Mouse (Mus musculus) limb, embryonic 11.5 days (tissue): ENCODE measurements at regions not wholly inside any gene's neighbourhood (a gene's known extent, or its start where the extent isn't known, plus 50 kb on each side); places are given as distances from the start of the nearest gene placed in this dataset.
"Not testable (repeated sequence)": the region's sequence is repeated elsewhere in the genome, so short reads cannot be mapped to it uniquely, and the experiment has no call there.

Experiments
- ATAC-seq: fragments of 200-750 bp; cut with Nextera tagmentation; 2 replicates; pipeline ENCODE4 v1.8.0; 2017; ENCODE audit warnings: low read depth; ENCODE audit not compliant: insufficient number of reproducible peaks, low FRiP score, low TSS enrichment
- DNase-seq: peaks from one replicate; pipeline ENCODE4 v3.0.0-alpha.2; 2015; ENCODE audit warnings: low spot score
- H3K27ac ChIP-seq: fragments of 300-500 bp; sonication (generic); replicated peaks from 2 replicates; pipeline ENCODE4 v1.5.1; 2014; ENCODE audit warnings: low read depth, mild to moderate bottlenecking, low read length
- H3K27me3 ChIP-seq: fragments of 300-500 bp; sonication (generic); 2 replicates; pipeline ENCODE4 v1.6.1; 2014; ENCODE audit warnings: mild to moderate bottlenecking, low read length, mixed read lengths; ENCODE audit not compliant: control insufficient read depth, insufficient read depth
- H3K36me3 ChIP-seq: fragments of 300-500 bp; sonication (generic); 2 replicates; pipeline ENCODE4 v1.6.1; 2014; ENCODE audit warnings: mild to moderate bottlenecking, low read length, moderate library complexity, mixed read lengths; ENCODE audit not compliant: control insufficient read depth, insufficient read depth
- H3K4me1 ChIP-seq: fragments of 300-500 bp; sonication (generic); 2 replicates; pipeline ENCODE4 v1.6.1; 2014; ENCODE audit warnings: low read length, mixed read lengths; ENCODE audit not compliant: control insufficient read depth, insufficient read depth
- H3K4me2 ChIP-seq: fragments of 300-500 bp; sonication (generic); 2 replicates; pipeline ENCODE4 v1.6.1; 2014; ENCODE audit warnings: low read depth, mild to moderate bottlenecking, moderate library complexity; ENCODE audit not compliant: severe bottlenecking
- H3K4me3 ChIP-seq: fragments of 300-500 bp; sonication (generic); 2 replicates; pipeline ENCODE4 v1.5.1; 2014; ENCODE audit warnings: low read depth, low read length
- H3K9ac ChIP-seq: fragments of 300-500 bp; sonication (generic); 2 replicates; pipeline ENCODE4 v1.6.1; 2014; ENCODE audit warnings: mild to moderate bottlenecking, low read length
- H3K9me3 ChIP-seq: fragments of 300-500 bp; sonication (generic); 2 replicates; pipeline ENCODE4 v1.6.1; 2016; ENCODE audit warnings: low read length; ENCODE audit not compliant: control insufficient read depth
- WGBS: fragments of 180-500 bp; shearing (Covaris S2); extraction: QIAGEN DNeasy Blood & Tissue Kit; methylation state at CpG from one replicate; pipeline ENCODE4 v1.1.7; 2014; 5-methylcytosine and 5-hydroxymethylcytosine counted together

DNA sequence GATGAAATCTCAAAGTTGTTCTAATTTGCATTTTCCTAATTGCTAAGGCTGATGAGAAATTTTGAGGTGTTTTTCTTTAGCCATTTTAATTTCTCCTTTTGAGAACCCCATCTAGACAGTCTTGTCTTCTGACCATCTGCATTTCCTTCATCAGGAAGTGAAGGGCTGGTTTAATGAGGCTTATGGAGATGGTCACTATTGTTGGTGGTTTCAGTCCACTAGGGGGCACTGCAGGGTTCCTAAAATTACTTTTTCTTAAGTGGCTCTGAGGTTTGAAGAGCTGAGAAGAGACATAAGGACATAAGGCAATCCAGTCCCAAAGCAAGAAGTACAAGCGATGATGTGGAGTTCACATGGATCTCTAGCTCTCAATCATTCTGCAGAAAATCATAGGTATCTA is 571.2 kb downstream of the Dad1 start:
- H3K27me3 ChIP-seq, ATAC-seq, H3K4me3 ChIP-seq, H3K27ac ChIP-seq, H3K4me1 ChIP-seq, H3K4me2 ChIP-seq, DNase-seq, H3K9ac ChIP-seq, H3K36me3 ChIP-seq, H3K9me3 ChIP-seq: not testable (repeated sequence)
- 83% methylated on average over 1 of the region's 1 CpGs for WGBS

GRCm38 (mm10) chr14:53681320-53681719 is 572.6 kb downstream of the Dad1 start:
- H3K4me1 ChIP-seq, H3K27ac ChIP-seq, H3K4me2 ChIP-seq, DNase-seq, H3K36me3 ChIP-seq, H3K27me3 ChIP-seq, H3K9ac ChIP-seq, ATAC-seq, H3K4me3 ChIP-seq, H3K9me3 ChIP-seq: not testable (repeated sequence)
- WGBS = 77% methylated on average over 5 of the region's 5 CpGs

DNA sequence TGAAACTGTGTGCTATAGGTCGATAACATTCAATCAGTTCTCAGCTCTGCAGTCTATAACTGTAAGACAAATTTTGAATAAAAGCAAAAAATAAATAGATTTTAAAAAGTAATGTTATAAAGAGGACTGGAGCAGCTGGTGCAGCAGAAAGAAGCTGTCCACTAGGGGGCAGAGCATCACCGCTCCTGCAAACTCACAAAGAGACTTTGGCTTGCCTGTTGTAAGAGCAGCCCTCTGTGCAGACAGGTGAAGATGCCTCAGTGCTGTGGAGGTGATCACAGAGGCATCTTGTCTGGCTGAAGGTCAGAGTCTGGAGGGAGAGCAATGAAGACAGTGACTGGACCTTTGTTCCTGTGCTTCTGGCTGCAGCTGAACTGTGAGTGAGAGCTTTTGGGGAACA is 588.2 kb downstream of the Dad1 start:
- ATAC-seq, H3K4me2 ChIP-seq, H3K4me3 ChIP-seq, H3K27me3 ChIP-seq, H3K27ac ChIP-seq, H3K4me1 ChIP-seq, H3K9me3 ChIP-seq, H3K36me3 ChIP-seq, H3K9ac ChIP-seq: not testable (repeated sequence)
- peak; percentile 63 for DNase-seq
- 23% methylated on average over 2 of the region's 2 CpGs for WGBS

GRCm38 (mm10) chr14:53662700-53663355 is 591.1 kb downstream of the Dad1 start:
- not testable (repeated sequence) for H3K27me3 ChIP-seq, H3K36me3 ChIP-seq, H3K9me3 ChIP-seq, ATAC-seq, H3K27ac ChIP-seq, DNase-seq, H3K4me1 ChIP-seq, H3K4me2 ChIP-seq, H3K4me3 ChIP-seq, H3K9ac ChIP-seq
- 87% methylated on average over 8 of the region's 9 CpGs for WGBS

DNA sequence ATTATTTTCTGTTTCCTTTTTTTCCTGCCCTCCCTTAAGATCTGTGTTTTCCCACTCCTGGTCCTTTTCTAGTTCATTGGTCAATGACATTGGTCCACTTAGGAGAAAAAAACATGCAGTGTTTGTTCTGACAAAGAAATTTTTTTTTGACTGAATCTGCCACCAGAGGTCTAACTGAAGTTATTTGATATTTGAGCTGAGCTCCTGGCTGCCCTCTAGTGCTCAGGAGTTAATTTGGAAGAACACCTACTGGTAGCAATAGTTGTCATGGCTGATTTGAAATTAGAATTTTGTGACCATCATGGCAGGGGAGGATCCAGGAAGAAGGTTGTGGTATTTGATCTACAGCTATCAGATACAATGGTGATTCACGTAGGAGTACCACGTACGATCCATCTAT is 599.2 kb downstream of the Dad1 start:
- H3K27me3 ChIP-seq, H3K36me3 ChIP-seq, H3K9ac ChIP-seq, H3K27ac ChIP-seq, H3K9me3 ChIP-seq, H3K4me2 ChIP-seq, ATAC-seq, DNase-seq, H3K4me3 ChIP-seq, H3K4me1 ChIP-seq: not testable (repeated sequence)
- 97% methylated on average over 3 of the region's 3 CpGs for WGBS

DNA sequence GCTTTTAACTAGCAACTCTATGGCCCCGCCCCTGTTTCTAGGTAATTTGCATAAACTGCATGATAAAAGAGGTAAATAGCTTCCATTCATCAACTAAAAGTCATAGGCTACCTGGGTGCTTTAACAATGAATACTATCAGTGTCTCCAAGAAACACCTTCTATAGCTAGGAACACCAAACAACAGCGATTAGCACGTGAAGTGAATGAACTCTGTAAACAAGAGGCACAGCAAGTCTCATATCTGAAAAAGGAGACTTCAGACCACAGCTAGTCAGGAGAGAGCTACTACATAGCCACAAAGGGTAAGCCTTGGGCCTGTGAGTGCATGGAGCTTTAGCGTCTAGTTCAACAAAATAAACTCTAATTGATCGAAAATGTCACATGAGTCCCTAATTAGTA is 602.8 kb downstream of the Dad1 start:
- not testable (repeated sequence) for H3K4me2 ChIP-seq, H3K27me3 ChIP-seq, H3K36me3 ChIP-seq, H3K9me3 ChIP-seq, DNase-seq, H3K27ac ChIP-seq, ATAC-seq, H3K4me1 ChIP-seq, H3K9ac ChIP-seq, H3K4me3 ChIP-seq
- 71% methylated on average over 4 of the region's 5 CpGs for WGBS

DNA sequence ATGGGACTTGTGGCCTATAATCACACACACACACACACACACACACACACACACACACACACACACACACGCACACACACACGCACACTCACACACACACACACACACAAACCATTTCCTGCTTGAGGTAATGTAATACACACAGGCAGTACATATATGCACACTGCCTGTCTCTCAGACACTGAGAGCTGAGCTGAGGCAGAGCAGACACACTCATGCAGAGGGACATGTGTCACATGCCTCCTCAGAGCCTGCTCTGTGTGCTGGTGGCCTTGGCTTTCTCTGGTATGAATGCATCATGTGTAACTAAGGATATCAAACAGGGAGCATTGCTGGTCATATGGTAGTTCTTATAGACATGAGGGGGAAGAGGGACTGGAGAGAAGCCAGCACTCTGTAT is 604.7 kb downstream of the Dad1 start:
- DNase-seq = not testable (repeated sequence)

GRCm38 (mm10) chr14:53640441-53640840 is 613.5 kb downstream of the Dad1 start:
- not testable (repeated sequence) for ATAC-seq, H3K27me3 ChIP-seq, H3K4me2 ChIP-seq, H3K27ac ChIP-seq, H3K4me1 ChIP-seq, H3K9ac ChIP-seq, H3K9me3 ChIP-seq, H3K4me3 ChIP-seq, DNase-seq, H3K36me3 ChIP-seq
- WGBS = 40% methylated on average over 1 of the region's 1 CpGs

More for the DNA sequence above, 604.7 kb downstream of the Dad1 start:
- not testable (repeated sequence) for H3K27ac ChIP-seq, H3K36me3 ChIP-seq, H3K27me3 ChIP-seq, ATAC-seq, H3K4me3 ChIP-seq, H3K4me2 ChIP-seq, H3K9me3 ChIP-seq, H3K4me1 ChIP-seq, H3K9ac ChIP-seq
- WGBS = 100% methylated on average over 2 of the region's 2 CpGs

- H3K27me3 ChIP-seq, H3K4me1 ChIP-seq, H3K9ac ChIP-seq, H3K9me3 ChIP-seq, H3K4me3 ChIP-seq, H3K27ac ChIP-seq, H3K36me3 ChIP-seq, ATAC-seq, H3K4me2 ChIP-seq: not testable (repeated sequence)
- 80% methylated on average over 1 of the region's 1 CpGs for WGBS
- peak; percentile 34 for DNase-seq
Observed at GRCm38 (mm10) chr14:53637664-53638063, 616.2 kb downstream of the Dad1 start.
